Mouse (Mus musculus): ENCODE measurements around the gene Ptgir. TPM values are rescaled to one million over a fixed set of nuclear protein-coding genes. Genes with fewer than 3 reads are reported as not detected.

The Ptgir gene
- polyA plus RNA-seq, 1 experiment from 2014 or later: 1.1 TPM

GRCm38 (mm10) chr7:16891641-16892351 is 14.5 kb upstream of the Ptgir start, which contains the start of gene Gng8:
Gng8 (plus strand) TSS chr7:16891786.
- H3K4me3 ChIP-seq (replicated peaks): peak within 1 kb of the TSS; percentile 30
- H3K4me2 ChIP-seq: peak within 1 kb of the TSS; percentile 64
- H3K36me3 ChIP-seq: peaks cover 6% of the 10 kb centered on the region
- WGBS: under 1% methylated on average over 30 of the region's 30 CpGs
- H3K9ac ChIP-seq (replicated peaks): peak within 1 kb of the TSS; percentile 17; the same call in 1 of the 2 replicates
- peak; percentile 74 for ATAC-seq (ENCODE audit: low FRiP score)
- H3K9me3 ChIP-seq (replicated peaks): no peaks in the 10 kb centered on the region
- H3K4me1 ChIP-seq: peaks cover 32% of the 10 kb centered on the region
- peaks cover 36% of the 10 kb centered on the region for H3K27me3 ChIP-seq (replicated peaks)
- peak within 1 kb of the TSS; percentile 58; the same call in 1 of the 2 replicates for H3K27ac ChIP-seq (replicated peaks)

GRCm38 (mm10) chr7:16892352-16892730 is 13.9 kb upstream of the Ptgir start:
- Histone ChIP-seq H3K4me2 (peak overlapping the region; percentile 64), H3K4me1 (peaks cover 32% of the 10 kb centered on the region), H3K27ac (replicated peaks) (no peak overlapping the region), H3K27me3 (replicated peaks) (peaks cover 35% of the 10 kb centered on the region), H3K9me3 (replicated peaks) (no peaks in the 10 kb centered on the region), H3K36me3 (peaks cover 2% of the 10 kb centered on the region; the same call in 1 of the 2 replicates), H3K9ac (replicated peaks) (no peak overlapping the region), H3K4me3 (replicated peaks) (peak overlapping the region; percentile 30; the same call in 1 of the 2 replicates)
- 47% methylated on average over 9 of the region's 9 CpGs for WGBS
- ATAC-seq (ENCODE audit: low FRiP score): no peak; the same call in 1 of the 2 replicates

- peaks cover 32% of the 10 kb centered on the region for H3K4me1 ChIP-seq
- no peak overlapping the region for H3K4me3 ChIP-seq (replicated peaks)
- H3K27ac ChIP-seq (replicated peaks): no peak overlapping the region
- peaks cover 35% of the 10 kb centered on the region for H3K27me3 ChIP-seq (replicated peaks)
- H3K4me2 ChIP-seq: no peak overlapping the region
- no peaks in the 10 kb centered on the region for H3K36me3 ChIP-seq
- ATAC-seq (ENCODE audit: low FRiP score): no peak
- 14% methylated on average over 5 of the region's 6 CpGs for WGBS
- no peaks in the 10 kb centered on the region for H3K9me3 ChIP-seq (replicated peaks)
- H3K9ac ChIP-seq (replicated peaks): no peak overlapping the region
Measured at GRCm38 (mm10) chr7:16893612-16894011, 12.7 kb upstream of the Ptgir start.

GRCm38 (mm10) chr7:16894279-16894678 is 12.0 kb upstream of the Ptgir start:
- ATAC-seq (ENCODE audit: low FRiP score): no peak
- Histone ChIP-seq H3K4me1 (peaks cover 35% of the 10 kb centered on the region), H3K9me3 (replicated peaks) (no peaks in the 10 kb centered on the region), H3K4me2 (peak overlapping the region; percentile 58), H3K4me3 (replicated peaks) (no peak overlapping the region), H3K27ac (replicated peaks) (no peak overlapping the region), H3K9ac (replicated peaks) (no peak overlapping the region), H3K36me3 (no peaks in the 10 kb centered on the region), H3K27me3 (replicated peaks) (peaks cover 35% of the 10 kb centered on the region)
- under 1% methylated on average over 4 of the region's 4 CpGs for WGBS

- peak overlapping the region; percentile 40; the same call in 1 of the 2 replicates for H3K9ac ChIP-seq (replicated peaks)
- peak overlapping the region; percentile 58 for H3K4me2 ChIP-seq
- WGBS: under 1% methylated on average over 24 of the region's 24 CpGs
- H3K4me1 ChIP-seq: peaks cover 37% of the 10 kb centered on the region
- no peaks in the 10 kb centered on the region for H3K9me3 ChIP-seq (replicated peaks)
- H3K27me3 ChIP-seq (replicated peaks): peaks cover 30% of the 10 kb centered on the region
- no peak overlapping the region for H3K27ac ChIP-seq (replicated peaks)
- peak overlapping the region; percentile 27 for H3K4me3 ChIP-seq (replicated peaks)
- ATAC-seq (ENCODE audit: low FRiP score): peak; percentile 34
- H3K36me3 ChIP-seq: no peaks in the 10 kb centered on the region
Measured at GRCm38 (mm10) chr7:16895000-16895399, 11.3 kb upstream of the Ptgir start.

- 24% methylated on average over 10 of the region's 10 CpGs for WGBS
- Histone ChIP-seq H3K27me3 (replicated peaks) (peaks cover 25% of the 10 kb centered on the region), H3K36me3 (no peaks in the 10 kb centered on the region), H3K4me2 (peak overlapping the region; percentile 58), H3K4me1 (peaks cover 38% of the 10 kb centered on the region), H3K9me3 (replicated peaks) (no peaks in the 10 kb centered on the region), H3K4me3 (replicated peaks) (peak overlapping the region; percentile 27), H3K9ac (replicated peaks) (0 out of 2 replicates have a peak overlapping the region, but pooled peaks have one; percentile 40), H3K27ac (replicated peaks) (no peak overlapping the region)
- no peak for ATAC-seq (ENCODE audit: low FRiP score)
Measured at GRCm38 (mm10) chr7:16895511-16895910, 10.8 kb upstream of the Ptgir start.

- Histone ChIP-seq H3K36me3 (no peaks in the 10 kb centered on the region), H3K4me3 (replicated peaks) (no peak overlapping the region), H3K27me3 (replicated peaks) (0 out of 2 replicates have a peak, but pooled peaks cover 2% of the 10 kb centered on the region), H3K4me2 (no peak overlapping the region), H3K4me1 (peaks cover 10% of the 10 kb centered on the region), H3K9me3 (replicated peaks) (no peaks in the 10 kb centered on the region), H3K27ac (replicated peaks) (no peak overlapping the region), H3K9ac (replicated peaks) (no peak overlapping the region)
- 14% methylated on average over 5 of the region's 5 CpGs for WGBS
- ATAC-seq (ENCODE audit: low FRiP score): peak; percentile 35; the same call in 1 of the 2 replicates
Measured at GRCm38 (mm10) chr7:16900526-16900925, 5.8 kb upstream of the Ptgir start.

- Histone ChIP-seq H3K9ac (replicated peaks) (no peak overlapping the region), H3K27me3 (replicated peaks) (0 out of 2 replicates have a peak, but pooled peaks cover 2% of the 10 kb centered on the region), H3K27ac (replicated peaks) (no peak overlapping the region), H3K4me3 (replicated peaks) (no peak overlapping the region), H3K4me1 (peaks cover 14% of the 10 kb centered on the region), H3K4me2 (no peak overlapping the region), H3K36me3 (no peaks in the 10 kb centered on the region), H3K9me3 (replicated peaks) (no peaks in the 10 kb centered on the region)
- 78% methylated on average over 2 of the region's 2 CpGs for WGBS
- no peak for ATAC-seq (ENCODE audit: low FRiP score)
Measured at GRCm38 (mm10) chr7:16903439-16903955, 2.8 kb upstream of the Ptgir start.

GRCm38 (mm10) chr7:16904120-16904675 is 2.1 kb upstream of the Ptgir start:
- Histone ChIP-seq H3K9ac (replicated peaks) (no peak overlapping the region), H3K27ac (replicated peaks) (no peak overlapping the region), H3K36me3 (no peaks in the 10 kb centered on the region), H3K4me1 (peaks cover 11% of the 10 kb centered on the region), H3K9me3 (replicated peaks) (no peaks in the 10 kb centered on the region), H3K4me3 (replicated peaks) (no peak overlapping the region), H3K27me3 (replicated peaks) (0 out of 2 replicates have a peak, but pooled peaks cover 2% of the 10 kb centered on the region), H3K4me2 (no peak overlapping the region)
- no peak for ATAC-seq (ENCODE audit: low FRiP score)
- 48% methylated on average over 9 of the region's 10 CpGs for WGBS

- ATAC-seq (ENCODE audit: low FRiP score): no peak
- Histone ChIP-seq H3K4me2 (no peak overlapping the region), H3K9ac (replicated peaks) (no peak overlapping the region), H3K36me3 (no peaks in the 10 kb centered on the region), H3K27ac (replicated peaks) (no peak overlapping the region), H3K9me3 (replicated peaks) (no peaks in the 10 kb centered on the region), H3K4me3 (replicated peaks) (no peak overlapping the region), H3K4me1 (peaks cover 7% of the 10 kb centered on the region; the same call in 1 of the 2 replicates), H3K27me3 (replicated peaks) (0 out of 2 replicates have a peak, but pooled peaks cover 2% of the 10 kb centered on the region)
- WGBS: 59% methylated on average over 9 of the region's 9 CpGs
Measured at GRCm38 (mm10) chr7:16905491-16906021, 734 bp upstream of the Ptgir start.

- H3K4me1 ChIP-seq: 0 out of 2 replicates have a peak, but pooled peaks cover 4% of the 10 kb centered on the region
- H3K4me2 ChIP-seq: no peak overlapping the region
- no peaks in the 10 kb centered on the region for H3K9me3 ChIP-seq (replicated peaks)
- 0 out of 2 replicates have a peak, but pooled peaks cover 2% of the 10 kb centered on the region for H3K27me3 ChIP-seq (replicated peaks)
- no peaks in the 10 kb centered on the region for H3K36me3 ChIP-seq
- no peak for ATAC-seq (ENCODE audit: low FRiP score)
- no peak overlapping the region for H3K27ac ChIP-seq (replicated peaks)
- H3K9ac ChIP-seq (replicated peaks): no peak overlapping the region
- WGBS: 94% methylated on average over 41 of the region's 41 CpGs
- no peak overlapping the region for H3K4me3 ChIP-seq (replicated peaks)
Measured at GRCm38 (mm10) chr7:16906889-16907559, 734 bp downstream of the Ptgir start.
